Mouse (Mus musculus): ENCODE measurements around the gene Mrpl30.
A peak's percentile ranks its signal among the peaks of the same experiment; 100 is the strongest.

Mrpl30 gene

GRCm38 (mm10) chr1:37890025-37890652 lies at the start of gene Mrpl30, which contains the start of gene Mitd1:
Mrpl30 (plus strand) TSS chr1:37890477.
Mitd1 (minus strand) TSS chr1:37890411.
- DNase-seq, result peak; percentile 87 to 92

GRCm38 (mm10) chr1:37846878-37847277 lies 43.4 kb upstream of the Mrpl30 start:
- DNase-seq, result peak in 1 of 2 experiments; percentile 10

GRCm38 (mm10) chr1:37850696-37851095 lies 39.6 kb upstream of the Mrpl30 start:
- no peak for DNase-seq

GRCm38 (mm10) chr1:37864511-37865400 lies 25.5 kb upstream of the Mrpl30 start:
- DNase-seq, result peak; percentile 99 to 100

- no peak for DNase-seq
These were observed 24.7 kb upstream of the Mrpl30 start for GRCm38 (mm10) chr1:37865401-37866215.

GRCm38 (mm10) chr1:37866286-37866685 lies 24.0 kb upstream of the Mrpl30 start, which contains the start of gene Tsga10:
Tsga10 (minus strand) TSS chr1:37866429.
- DNase-seq, result no peak

- DNase-seq, result peak in 1 of 2 experiments; percentile 74
These were observed 23.2 kb upstream of the Mrpl30 start for GRCm38 (mm10) chr1:37867056-37867455.

GRCm38 (mm10) chr1:37867684-37868322 lies 22.5 kb upstream of the Mrpl30 start:
- DNase-seq, result no peak

- no peak for DNase-seq
These were observed 21.6 kb upstream of the Mrpl30 start for GRCm38 (mm10) chr1:37868640-37869039.

- no peak for DNase-seq
These were observed 20.9 kb upstream of the Mrpl30 start for GRCm38 (mm10) chr1:37869362-37869761.

GRCm38 (mm10) chr1:37871704-37872103 lies 18.6 kb upstream of the Mrpl30 start, which contains the start of gene Lipt1:
Lipt1 (plus strand) TSS chr1:37871738.
- no peak for DNase-seq

- DNase-seq, result peak; percentile 86 to 91
These were observed 17.9 kb upstream of the Mrpl30 start for GRCm38 (mm10) chr1:37872131-37873067.

- no peak for DNase-seq
These were observed 17.1 kb upstream of the Mrpl30 start for GRCm38 (mm10) chr1:37873157-37873556.

GRCm38 (mm10) chr1:37877736-37878460 lies 12.4 kb upstream of the Mrpl30 start:
- DNase-seq, result no peak

GRCm38 (mm10) chr1:37883411-37883810 lies 6.9 kb upstream of the Mrpl30 start:
- no peak for DNase-seq

- no peak for DNase-seq
These were observed 5.8 kb upstream of the Mrpl30 start for GRCm38 (mm10) chr1:37884451-37884850.

GRCm38 (mm10) chr1:37889206-37889605 lies 1.1 kb upstream of the Mrpl30 start:
- no peak for DNase-seq

- no peak for DNase-seq
These were observed 1.1 kb downstream of the Mrpl30 start for GRCm38 (mm10) chr1:37891400-37891799.

- no peak for DNase-seq
These were observed 4.3 kb downstream of the Mrpl30 start for GRCm38 (mm10) chr1:37894606-37895005.

- no peak for DNase-seq
These were observed 9.5 kb downstream of the Mrpl30 start for GRCm38 (mm10) chr1:37899816-37900215.

GRCm38 (mm10) chr1:37900288-37900687 lies 10.0 kb downstream of the Mrpl30 start:
- DNase-seq, result no peak
